Mouse (Mus musculus): ENCODE results near the gene Cdr2l. TPM values are rescaled to one million over a fixed set of nuclear protein-coding genes. Genes with fewer than 3 reads are reported as not detected.

Gene Cdr2l
- polyA plus RNA-seq, 1 experiment from 2014 or later: 14.1 TPM

GRCm38 (mm10) chr11:115433342-115433741 lies 51.6 kb downstream of the Cdr2l start:
- H3K4me2 ChIP-seq: no peak overlapping the region
- H3K36me3 ChIP-seq: peaks cover 45% of the 10 kb centered on the region
- no peak overlapping the region for H3K9ac ChIP-seq
- no peaks in the 10 kb centered on the region for H3K9me3 ChIP-seq
- 78% methylated on average over 6 of the region's 6 CpGs for WGBS
- no peak for ATAC-seq (ENCODE audit: insufficient number of reproducible peaks, insufficient read depth, low FRiP score, low TSS enrichment, low read depth)
- no peak overlapping the region for H3K4me3 ChIP-seq
- peaks cover 20% of the 10 kb centered on the region for H3K4me1 ChIP-seq
- H3K27me3 ChIP-seq: 0 out of 2 replicates have a peak, but pooled peaks cover 2% of the 10 kb centered on the region
- no peak overlapping the region for H3K27ac ChIP-seq

- peak overlapping the region; percentile 28; the same call in 1 of the 2 replicates for H3K27ac ChIP-seq
- no peak for ATAC-seq (ENCODE audit: insufficient number of reproducible peaks, insufficient read depth, low FRiP score, low TSS enrichment, low read depth)
- H3K9ac ChIP-seq: peak overlapping the region; percentile 64
Observed at GRCm38 (mm10) chr11:115435596-115436337, 54.1 kb downstream of the Cdr2l start.

GRCm38 (mm10) chr11:115437571-115438122 lies 55.9 kb downstream of the Cdr2l start:
- Histone ChIP-seq H3K27me3 (0 out of 2 replicates have a peak, but pooled peaks cover 2% of the 10 kb centered on the region), H3K4me3 (no peak overlapping the region), H3K27ac (no peak overlapping the region), H3K9ac (no peak overlapping the region), H3K4me2 (no peak overlapping the region), H3K9me3 (no peaks in the 10 kb centered on the region), H3K36me3 (peaks cover 4% of the 10 kb centered on the region; the same call in 1 of the 2 replicates), H3K4me1 (peaks cover 20% of the 10 kb centered on the region)
- 62% methylated on average over 5 of the region's 5 CpGs for WGBS
- no peak for ATAC-seq (ENCODE audit: insufficient number of reproducible peaks, insufficient read depth, low FRiP score, low TSS enrichment, low read depth)

More at GRCm38 (mm10) chr11:115435596-115436337, 54.1 kb downstream of the Cdr2l start:
- no peaks in the 10 kb centered on the region for H3K9me3 ChIP-seq
- 4% methylated on average over 31 of the region's 31 CpGs for WGBS
- H3K36me3 ChIP-seq: peaks cover 23% of the 10 kb centered on the region
- H3K4me2 ChIP-seq: peak overlapping the region; percentile 65
- peak overlapping the region; percentile 36 for H3K4me3 ChIP-seq
- 0 out of 2 replicates have a peak, but pooled peaks cover 2% of the 10 kb centered on the region for H3K27me3 ChIP-seq
- H3K4me1 ChIP-seq: peaks cover 20% of the 10 kb centered on the region

GRCm38 (mm10) chr11:115439326-115439725 lies 57.6 kb downstream of the Cdr2l start:
- no peaks in the 10 kb centered on the region for H3K36me3 ChIP-seq
- H3K4me1 ChIP-seq: peaks cover 20% of the 10 kb centered on the region
- no peak overlapping the region for H3K4me3 ChIP-seq
- H3K9me3 ChIP-seq: no peaks in the 10 kb centered on the region
- 0 out of 2 replicates have a peak, but pooled peaks cover 2% of the 10 kb centered on the region for H3K27me3 ChIP-seq
- H3K9ac ChIP-seq: no peak overlapping the region
- WGBS: 82% methylated on average over 3 of the region's 3 CpGs
- H3K4me2 ChIP-seq: no peak overlapping the region
- no peak overlapping the region for H3K27ac ChIP-seq
- no peak for ATAC-seq (ENCODE audit: insufficient number of reproducible peaks, insufficient read depth, low FRiP score, low TSS enrichment, low read depth)

- no peak within 1 kb of the TSS for H3K4me3 ChIP-seq
- no peak within 1 kb of the TSS for H3K9ac ChIP-seq
- H3K9me3 ChIP-seq: no peaks in the 10 kb centered on the region
- H3K27ac ChIP-seq: no peak within 1 kb of the TSS
- no peaks in the 10 kb centered on the region for H3K27me3 ChIP-seq
- H3K36me3 ChIP-seq: no peaks in the 10 kb centered on the region
- peaks cover 19% of the 10 kb centered on the region for H3K4me1 ChIP-seq
- peak within 1 kb of the TSS; percentile 16; the same call in 1 of the 2 replicates for H3K4me2 ChIP-seq
- no peak for ATAC-seq (ENCODE audit: insufficient number of reproducible peaks, insufficient read depth, low FRiP score, low TSS enrichment, low read depth)
- 94% methylated on average over 9 of the region's 9 CpGs for WGBS
Observed at GRCm38 (mm10) chr11:115439906-115440595, 58.3 kb downstream of the Cdr2l start, which contains the start of gene Trim80. TSS of gene Trim80 (plus strand) at chr11:115440545.

GRCm38 (mm10) chr11:115441417-115441816 lies 59.7 kb downstream of the Cdr2l start:
- no peak for ATAC-seq (ENCODE audit: insufficient number of reproducible peaks, insufficient read depth, low FRiP score, low TSS enrichment, low read depth)

More at GRCm38 (mm10) chr11:115441417-115441816, 59.7 kb downstream of the Cdr2l start:
- Histone ChIP-seq H3K9ac (no peak overlapping the region), H3K27me3 (no peaks in the 10 kb centered on the region), H3K4me3 (no peak overlapping the region), H3K9me3 (no peaks in the 10 kb centered on the region), H3K27ac (no peak overlapping the region), H3K4me1 (peaks cover 6% of the 10 kb centered on the region), H3K36me3 (no peaks in the 10 kb centered on the region), H3K4me2 (peak overlapping the region; percentile 16; the same call in 1 of the 2 replicates)
- 38% methylated on average over 15 of the region's 15 CpGs for WGBS

Other genes with a start within 250 kb of the Cdr2l start
- gene Cd300lf, start 247.9 kb upstream of the Cdr2l start, polyA plus RNA-seq (2015; fragmentation: Nextera tagmentation; extraction: Ambion mirVana): 0.38 and 0.56 TPM in 2 replicates
- 28.3 and 36.0 TPM in 2 replicates for gene Slc9a3r1, start 218.6 kb upstream of the Cdr2l start, polyA plus RNA-seq (2015; fragmentation: Nextera tagmentation; extraction: Ambion mirVana)
- 11.9 and 13.9 TPM in 2 replicates for gene Tmem104, start 194.4 kb upstream of the Cdr2l start, polyA plus RNA-seq (2015; fragmentation: Nextera tagmentation; extraction: Ambion mirVana)
- gene Nat9, start 194.1 kb upstream of the Cdr2l start, polyA plus RNA-seq (2015; fragmentation: Nextera tagmentation; extraction: Ambion mirVana): 21.2 and 23.9 TPM in 2 replicates
- not detected in 2 replicates for gene Grin2c, start 114.7 kb upstream of the Cdr2l start, polyA plus RNA-seq (2015; fragmentation: Nextera tagmentation; extraction: Ambion mirVana)
- gene Fdxr, start 104.9 kb upstream of the Cdr2l start, polyA plus RNA-seq (2015; fragmentation: Nextera tagmentation; extraction: Ambion mirVana): 14.5 and 15.3 TPM in 2 replicates
- 0.31 and 0.43 TPM in 2 replicates for gene Fads6, start 84.3 kb upstream of the Cdr2l start, polyA plus RNA-seq (2015; fragmentation: Nextera tagmentation; extraction: Ambion mirVana)
- gene Otop2, start 74.8 kb upstream of the Cdr2l start, polyA plus RNA-seq (2015; fragmentation: Nextera tagmentation; extraction: Ambion mirVana): 0.20 TPM in 1 of 2 replicates, not detected in the other
- gene Ush1g, start 59.9 kb upstream of the Cdr2l start, polyA plus RNA-seq (2015; fragmentation: Nextera tagmentation; extraction: Ambion mirVana): not detected in 2 replicates
- gene Otop3, start 47.2 kb upstream of the Cdr2l start, polyA plus RNA-seq (2015; fragmentation: Nextera tagmentation; extraction: Ambion mirVana): 0.14 TPM in 1 of 2 replicates, not detected in the other
- gene Hid1, start 14.2 kb upstream of the Cdr2l start, polyA plus RNA-seq (2015; fragmentation: Nextera tagmentation; extraction: Ambion mirVana): 4.0 and 6.2 TPM in 2 replicates
- 173 and 181 TPM in 2 replicates for gene Mrpl58, start 21.8 kb downstream of the Cdr2l start, polyA plus RNA-seq (2015; fragmentation: Nextera tagmentation; extraction: Ambion mirVana)
- 880 and 943 TPM in 2 replicates for gene Atp5h, start 38.0 kb downstream of the Cdr2l start, polyA plus RNA-seq (2015; fragmentation: Nextera tagmentation; extraction: Ambion mirVana)
- gene Kctd2, start 38.2 kb downstream of the Cdr2l start, polyA plus RNA-seq (2015; fragmentation: Nextera tagmentation; extraction: Ambion mirVana): 9.6 and 17.5 TPM in 2 replicates
- 0.14 TPM in 1 of 2 replicates, not detected in the other for gene Trim80, start 58.6 kb downstream of the Cdr2l start, polyA plus RNA-seq (2015; fragmentation: Nextera tagmentation; extraction: Ambion mirVana)
- 0.17 and 0.44 TPM in 2 replicates for gene Slc16a5, start 80.6 kb downstream of the Cdr2l start, polyA plus RNA-seq (2015; fragmentation: Nextera tagmentation; extraction: Ambion mirVana)
- gene Armc7, start 93.8 kb downstream of the Cdr2l start, polyA plus RNA-seq (2015; fragmentation: Nextera tagmentation; extraction: Ambion mirVana): 11.6 and 11.9 TPM in 2 replicates
- 77.2 and 85.3 TPM in 2 replicates for gene Nt5c, start 109.9 kb downstream of the Cdr2l start, polyA plus RNA-seq (2015; fragmentation: Nextera tagmentation; extraction: Ambion mirVana)
- gene Jpt1, start 132.5 kb downstream of the Cdr2l start, polyA plus RNA-seq (2015; fragmentation: Nextera tagmentation; extraction: Ambion mirVana): 566 and 584 TPM in 2 replicates
- 1,193 and 1,231 TPM in 2 replicates for gene Sumo2, start 154.4 kb downstream of the Cdr2l start, polyA plus RNA-seq (2015; fragmentation: Nextera tagmentation; extraction: Ambion mirVana)
- 180 and 186 TPM in 2 replicates for gene Nup85, start 182.5 kb downstream of the Cdr2l start, polyA plus RNA-seq (2015; fragmentation: Nextera tagmentation; extraction: Ambion mirVana)
- 92.8 and 95.6 TPM in 2 replicates for gene Mrps7, start 222.0 kb downstream of the Cdr2l start, polyA plus RNA-seq (2015; fragmentation: Nextera tagmentation; extraction: Ambion mirVana)
- gene Gga3, start 222.1 kb downstream of the Cdr2l start, polyA plus RNA-seq (2015; fragmentation: Nextera tagmentation; extraction: Ambion mirVana): 18.9 and 24.6 TPM in 2 replicates
- 20.2 and 20.6 TPM in 2 replicates for gene Mif4gd, start 231.1 kb downstream of the Cdr2l start, polyA plus RNA-seq (2015; fragmentation: Nextera tagmentation; extraction: Ambion mirVana)
- 25.0 and 28.0 TPM in 2 replicates for gene Slc25a19, start 246.4 kb downstream of the Cdr2l start, polyA plus RNA-seq (2015; fragmentation: Nextera tagmentation; extraction: Ambion mirVana)